Mouse (Mus musculus) kidney, postnatal 0 days (tissue): ENCODE results near the gene Zfp629. TPM values are rescaled to one million over a fixed set of nuclear protein-coding genes. Genes with fewer than 3 reads are reported as not detected.

Source experiments
- ATAC-seq: fragments of 200-750 bp; cut with Nextera tagmentation; replicated peaks from 2 replicates; pipeline ENCODE4 v1.8.0; 2017; ENCODE audit warnings: low read depth, moderate number of reproducible peaks, moderate TSS enrichment, moderate library complexity; ENCODE audit not compliant: low FRiP score
- DNase-seq: peaks from one replicate; pipeline ENCODE4 v3.0.0-alpha.2; 2016; ENCODE audit warnings: low spot score
- H3K27ac ChIP-seq: fragments of 300-500 bp; sonication (generic); 2 replicates; pipeline ENCODE4 v1.5.1; 2014; ENCODE audit warnings: mild to moderate bottlenecking
- H3K27me3 ChIP-seq: fragments of 300-500 bp; sonication (generic); 2 replicates; pipeline ENCODE4 v1.6.1; 2014; ENCODE audit warnings: low read length, mixed read lengths; ENCODE audit not compliant: insufficient read depth
- H3K36me3 ChIP-seq: fragments of 300-500 bp; sonication (generic); 2 replicates; pipeline ENCODE4 v1.6.1; 2014; ENCODE audit warnings: low read length, mixed read lengths; ENCODE audit not compliant: insufficient read depth
- H3K4me1 ChIP-seq: fragments of 300-500 bp; sonication (generic); replicated peaks from 2 replicates; pipeline ENCODE4 v1.6.1; 2014; ENCODE audit warnings: antibody characterized with exemption, low read length, mixed read lengths; ENCODE audit not compliant: insufficient read depth
- H3K4me2 ChIP-seq: fragments of 300-500 bp; sonication (generic); 2 replicates; pipeline ENCODE4 v1.6.1; 2014; ENCODE audit warnings: mild to moderate bottlenecking, low read length, moderate library complexity, mixed read lengths
- H3K4me3 ChIP-seq: fragments of 300-500 bp; sonication (generic); replicated peaks from 2 replicates; pipeline ENCODE4 v1.5.1; 2014; ENCODE audit warnings: low read depth, low read length
- H3K9ac ChIP-seq: fragments of 300-500 bp; sonication (generic); 2 replicates; pipeline ENCODE4 v1.6.1; 2014; ENCODE audit warnings: low read depth, low read length
- H3K9me3 ChIP-seq: fragments of 300-500 bp; sonication (generic); replicated peaks from 2 replicates; pipeline ENCODE4 v1.6.1; 2016; ENCODE audit warnings: low read length, inconsistent platforms, mixed read lengths
- CTCF ChIP-seq: IDR thresholded peaks from 2 replicates; pipeline ENCODE4 v1.5.1; 2016; ENCODE audit warnings: antibody characterized with exemption, low read depth, mild to moderate bottlenecking, moderate library complexity
- WGBS: fragments of 180-500 bp; shearing (Covaris S2); extraction: QIAGEN DNeasy Blood & Tissue Kit; methylation state at CpG from one replicate; pipeline ENCODE4 v1.1.7; 2014; 5-methylcytosine and 5-hydroxymethylcytosine counted together
- polyA plus RNA-seq: library from polyadenylated mRNA; unstranded; fragments of >200 nt; fragmentation: Nextera tagmentation; extraction: Ambion mirVana; gene quantifications from 2 replicates; pipeline ENCODE4 v1.2.1, GENCODE M21; 2015

The Zfp629 gene
- polyA plus RNA-seq, 1 experiment from 2014 or later, result 12.5 TPM

GRCm38 (mm10) chr7:127611011-127611410 lies 4.6 kb downstream of the Zfp629 start:
- H3K9ac ChIP-seq, result no peak overlapping the region
- no peak overlapping the region for H3K4me3 ChIP-seq
- no peak for ATAC-seq
- no peak overlapping the region for H3K4me2 ChIP-seq
- 96% methylated on average over 29 of the region's 29 CpGs for WGBS
- no peak for DNase-seq
- H3K27me3 ChIP-seq, result no peaks in the 10 kb centered on the region
- no peak overlapping the region for H3K27ac ChIP-seq
- peaks cover 56% of the 10 kb centered on the region for H3K36me3 ChIP-seq
- no peak for TF ChIP-seq CTCF
- no peaks in the 10 kb centered on the region for H3K9me3 ChIP-seq
- H3K4me1 ChIP-seq, result peaks cover 12% of the 10 kb centered on the region

- H3K4me1 ChIP-seq, result no peaks in the 10 kb centered on the region
- H3K4me2 ChIP-seq, result no peak overlapping the region
- no peaks in the 10 kb centered on the region for H3K9me3 ChIP-seq
- WGBS, result 81% methylated on average over 6 of the region's 6 CpGs
- H3K36me3 ChIP-seq, result peaks cover 60% of the 10 kb centered on the region
- no peaks in the 10 kb centered on the region for H3K27me3 ChIP-seq
- DNase-seq, result no peak
- no peak overlapping the region for H3K27ac ChIP-seq
- no peak overlapping the region for H3K9ac ChIP-seq
- ATAC-seq, result no peak
- TF ChIP-seq CTCF, result no peak
- H3K4me3 ChIP-seq, result no peak overlapping the region
These were observed 8.4 kb downstream of the Zfp629 start for GRCm38 (mm10) chr7:127607150-127607549.

- TF ChIP-seq CTCF, result no peak
- H3K4me3 ChIP-seq, result no peak overlapping the region
- no peak overlapping the region for H3K27ac ChIP-seq
- peaks cover 57% of the 10 kb centered on the region for H3K36me3 ChIP-seq
- WGBS, result 93% methylated on average over 10 of the region's 10 CpGs
- H3K9ac ChIP-seq, result no peak overlapping the region
- H3K27me3 ChIP-seq, result no peaks in the 10 kb centered on the region
- DNase-seq (no peak), ATAC-seq (no peak)
- H3K4me2 ChIP-seq, result no peak overlapping the region
- H3K4me1 ChIP-seq, result no peaks in the 10 kb centered on the region
- H3K9me3 ChIP-seq, result no peaks in the 10 kb centered on the region
These were observed 11.3 kb downstream of the Zfp629 start for GRCm38 (mm10) chr7:127604256-127604655.

- Histone ChIP-seq H3K4me2 (no peak overlapping the region), H3K36me3 (peaks cover 57% of the 10 kb centered on the region), H3K9ac (no peak overlapping the region), H3K9me3 (no peaks in the 10 kb centered on the region), H3K4me3 (no peak overlapping the region), H3K27ac (no peak overlapping the region), H3K4me1 (no peaks in the 10 kb centered on the region), H3K27me3 (no peaks in the 10 kb centered on the region)
- DNase-seq, result no peak
- 93% methylated on average over 2 of the region's 2 CpGs for WGBS
- TF ChIP-seq CTCF, result no peak
- ATAC-seq, result no peak
These were observed 12.7 kb downstream of the Zfp629 start for GRCm38 (mm10) chr7:127602903-127603302.

- TF ChIP-seq CTCF, result no peak
- H3K27me3 ChIP-seq, result no peaks in the 10 kb centered on the region
- H3K9ac ChIP-seq, result no peak overlapping the region
- H3K4me3 ChIP-seq, result no peak overlapping the region
- no peak overlapping the region for H3K27ac ChIP-seq
- H3K36me3 ChIP-seq, result peaks cover 63% of the 10 kb centered on the region
- no peaks in the 10 kb centered on the region for H3K4me1 ChIP-seq
- no peak for ATAC-seq
- WGBS, result 86% methylated on average over 4 of the region's 4 CpGs
- no peak for DNase-seq
- H3K9me3 ChIP-seq, result no peaks in the 10 kb centered on the region
- H3K4me2 ChIP-seq, result no peak overlapping the region
These were observed 13.9 kb downstream of the Zfp629 start for GRCm38 (mm10) chr7:127601735-127602134.

GRCm38 (mm10) chr7:127600612-127601011 lies 15.0 kb downstream of the Zfp629 start:
- Histone ChIP-seq H3K27ac (no peak overlapping the region), H3K9me3 (no peaks in the 10 kb centered on the region), H3K36me3 (peaks cover 70% of the 10 kb centered on the region), H3K4me3 (no peak overlapping the region), H3K27me3 (no peaks in the 10 kb centered on the region), H3K9ac (no peak overlapping the region), H3K4me1 (no peaks in the 10 kb centered on the region), H3K4me2 (no peak overlapping the region)
- no peak for ATAC-seq
- WGBS, result 95% methylated on average over 7 of the region's 7 CpGs
- TF ChIP-seq CTCF, result no peak
- no peak for DNase-seq

- DNase-seq (no peak), ATAC-seq (no peak)
- WGBS, result 95% methylated on average over 17 of the region's 17 CpGs
These were observed 18.9 kb downstream of the Zfp629 start for GRCm38 (mm10) chr7:127596747-127597146.

More at GRCm38 (mm10) chr7:127596747-127597146, 18.9 kb downstream of the Zfp629 start:
- H3K4me2 ChIP-seq, result no peak overlapping the region
- H3K9ac ChIP-seq, result no peak overlapping the region
- no peaks in the 10 kb centered on the region for H3K27me3 ChIP-seq
- no peaks in the 10 kb centered on the region for H3K9me3 ChIP-seq
- H3K4me1 ChIP-seq, result no peaks in the 10 kb centered on the region
- no peak for TF ChIP-seq CTCF
- H3K4me3 ChIP-seq, result no peak overlapping the region
- peaks cover 96% of the 10 kb centered on the region for H3K36me3 ChIP-seq
- H3K27ac ChIP-seq, result no peak overlapping the region
